Mouse (Mus musculus) hindbrain, embryonic 12.5 days (tissue): ENCODE measurements around the gene Ywhab. TPM values are rescaled to one million over a fixed set of nuclear protein-coding genes. Genes with fewer than 3 reads are reported as not detected.

Experiments used
- ATAC-seq: fragments of 200-750 bp; cut with Nextera tagmentation; 2 replicates; pipeline ENCODE4 v1.8.0; 2017; ENCODE audit warnings: moderate TSS enrichment; ENCODE audit not compliant: low FRiP score
- H3K27ac ChIP-seq: fragments of 300-500 bp; sonication (generic); 2 replicates; pipeline ENCODE4 v1.5.1; 2016; ENCODE audit warnings: mild to moderate bottlenecking
- H3K27me3 ChIP-seq: fragments of 300-500 bp; sonication (generic); 2 replicates; pipeline ENCODE4 v1.6.1; 2016; ENCODE audit warnings: mild to moderate bottlenecking
- H3K36me3 ChIP-seq: fragments of 300-500 bp; sonication (generic); 2 replicates; pipeline ENCODE4 v1.6.1; 2016; ENCODE audit warnings: mild to moderate bottlenecking
- H3K4me1 ChIP-seq: fragments of 300-500 bp; sonication (generic); 2 replicates; pipeline ENCODE4 v1.6.1; 2016
- H3K4me2 ChIP-seq: fragments of 300-500 bp; sonication (generic); replicated peaks from 2 replicates; pipeline ENCODE4 v1.6.1; 2016; ENCODE audit warnings: mild to moderate bottlenecking
- H3K4me3 ChIP-seq: fragments of 300-500 bp; sonication (generic); 2 replicates; pipeline ENCODE4 v1.5.1; 2016; ENCODE audit warnings: mild to moderate bottlenecking
- H3K9ac ChIP-seq: fragments of 300-500 bp; sonication (generic); 2 replicates; pipeline ENCODE4 v1.6.1; 2016; ENCODE audit warnings: mild to moderate bottlenecking, moderate library complexity
- H3K9me3 ChIP-seq: fragments of 300-500 bp; sonication (generic); replicated peaks from 2 replicates; pipeline ENCODE4 v1.6.1; 2016; ENCODE audit warnings: mild to moderate bottlenecking
- WGBS: fragments of 180-500 bp; shearing (Covaris S2); methylation state at CpG from one replicate; pipeline ENCODE4 v1.1.7; 2016; 5-methylcytosine and 5-hydroxymethylcytosine counted together
- polyA plus RNA-seq: library from polyadenylated mRNA; unstranded; fragments of >200 nt; fragmentation: Nextera tagmentation; extraction: Ambion mirVana; gene quantifications from 2 replicates; pipeline ENCODE4 v1.2.1, GENCODE M21; 2016

Gene Ywhab
- polyA plus RNA-seq, 1 experiment from 2014 or later = 355 TPM

- no peak overlapping the region for H3K4me2 ChIP-seq
- no peaks in the 10 kb centered on the region for H3K9me3 ChIP-seq
- peaks cover 41% of the 10 kb centered on the region for H3K36me3 ChIP-seq
- H3K27ac ChIP-seq = no peak overlapping the region
- 87% methylated on average over 3 of the region's 3 CpGs for WGBS
- peaks cover 10% of the 10 kb centered on the region for H3K4me1 ChIP-seq
- H3K4me3 ChIP-seq = no peak overlapping the region
- H3K27me3 ChIP-seq = no peaks in the 10 kb centered on the region
- H3K9ac ChIP-seq = no peak overlapping the region
- no peak for ATAC-seq
These were observed 16.2 kb downstream of the Ywhab start for GRCm38 (mm10) chr2:164010944-164011343.

GRCm38 (mm10) chr2:164015304-164015703 lies 20.5 kb downstream of the Ywhab start:
- Histone ChIP-seq H3K9me3 (no peaks in the 10 kb centered on the region), H3K4me3 (no peak overlapping the region), H3K27me3 (no peaks in the 10 kb centered on the region), H3K9ac (no peak overlapping the region), H3K4me1 (no peaks in the 10 kb centered on the region), H3K27ac (no peak overlapping the region), H3K36me3 (peaks cover 77% of the 10 kb centered on the region), H3K4me2 (no peak overlapping the region)
- no peak for ATAC-seq
- 94% methylated on average over 16 of the region's 16 CpGs for WGBS

- no peak for ATAC-seq
- Histone ChIP-seq H3K9ac (no peak overlapping the region), H3K4me3 (no peak overlapping the region), H3K27me3 (no peaks in the 10 kb centered on the region), H3K4me2 (no peak overlapping the region), H3K4me1 (no peaks in the 10 kb centered on the region), H3K9me3 (no peaks in the 10 kb centered on the region), H3K36me3 (peaks cover 56% of the 10 kb centered on the region), H3K27ac (no peak overlapping the region)
- 93% methylated on average over 3 of the region's 3 CpGs for WGBS
These were observed 24.1 kb downstream of the Ywhab start for GRCm38 (mm10) chr2:164018910-164019309.

- Histone ChIP-seq H3K4me3 (no peak overlapping the region), H3K9me3 (no peaks in the 10 kb centered on the region), H3K9ac (no peak overlapping the region), H3K4me2 (no peak overlapping the region), H3K4me1 (no peaks in the 10 kb centered on the region), H3K27ac (no peak overlapping the region), H3K36me3 (peaks cover 46% of the 10 kb centered on the region), H3K27me3 (no peaks in the 10 kb centered on the region)
- 92% methylated on average over 4 of the region's 4 CpGs for WGBS
- no peak for ATAC-seq
These were observed 25.2 kb downstream of the Ywhab start for GRCm38 (mm10) chr2:164019943-164020342.

DNA sequence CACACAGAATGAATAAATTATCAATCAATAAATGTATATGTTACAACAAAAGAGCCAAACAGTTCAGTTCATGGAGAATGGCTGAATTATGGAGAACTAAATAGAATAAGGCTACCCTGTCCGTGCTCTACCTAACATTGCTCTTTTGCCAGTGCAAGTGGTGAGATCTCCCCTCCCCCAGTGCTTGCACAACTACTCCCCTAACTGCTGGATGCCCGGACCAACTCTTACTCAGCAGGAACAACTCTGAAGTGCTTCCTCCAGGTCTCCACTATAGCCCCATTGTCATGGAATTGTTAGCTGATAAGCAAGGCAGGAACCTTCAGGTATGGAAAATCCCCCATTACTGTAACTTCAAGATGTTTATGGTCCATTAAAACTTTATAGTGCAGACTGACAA lies 27.3 kb downstream of the Ywhab start:
- no peak overlapping the region for H3K9ac ChIP-seq
- no peak overlapping the region for H3K4me2 ChIP-seq
- no peak overlapping the region for H3K27ac ChIP-seq
- no peak for ATAC-seq
- H3K4me1 ChIP-seq = no peaks in the 10 kb centered on the region
- H3K4me3 ChIP-seq = no peak overlapping the region
- H3K36me3 ChIP-seq = peaks cover 28% of the 10 kb centered on the region
- H3K9me3 ChIP-seq = no peaks in the 10 kb centered on the region
- WGBS = 56% methylated on average over 2 of the region's 2 CpGs
- H3K27me3 ChIP-seq = no peaks in the 10 kb centered on the region

GRCm38 (mm10) chr2:164025150-164025549 lies 30.4 kb downstream of the Ywhab start, which contains the start of gene Pabpc1l:
TSS of gene Pabpc1l (plus strand) at chr2:164025450.
- H3K9ac ChIP-seq = no peak within 1 kb of the TSS
- no peak within 1 kb of the TSS for H3K4me3 ChIP-seq
- 82% methylated on average over 16 of the region's 16 CpGs for WGBS
- no peaks in the 10 kb centered on the region for H3K27me3 ChIP-seq
- no peak within 1 kb of the TSS for H3K4me2 ChIP-seq
- H3K4me1 ChIP-seq = no peaks in the 10 kb centered on the region
- H3K27ac ChIP-seq = no peak within 1 kb of the TSS
- no peak for ATAC-seq
- no peaks in the 10 kb centered on the region for H3K9me3 ChIP-seq
- H3K36me3 ChIP-seq = peaks cover 2% of the 10 kb centered on the region; the same call in 1 of the 2 replicates

DNA sequence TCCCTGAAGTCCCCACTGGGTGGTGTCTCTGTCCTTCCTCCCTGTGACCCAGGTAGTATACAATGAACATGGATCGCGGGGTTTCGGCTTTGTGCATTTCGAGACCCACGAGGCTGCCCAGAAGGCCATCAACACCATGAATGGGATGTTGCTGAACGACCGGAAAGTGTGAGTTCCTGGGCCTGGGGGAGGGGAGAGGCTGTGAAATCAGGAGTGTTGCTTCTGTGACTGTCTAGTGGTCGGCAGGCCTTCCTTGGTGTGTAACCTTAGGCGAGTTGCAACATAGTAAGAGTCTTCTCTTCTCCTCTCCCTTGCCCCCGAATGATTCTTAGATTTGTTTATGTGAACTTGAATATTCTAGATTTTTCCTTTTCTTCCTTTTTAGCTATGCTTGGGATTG lies 36.4 kb downstream of the Ywhab start:
- H3K9ac ChIP-seq = no peak overlapping the region
- H3K36me3 ChIP-seq = no peaks in the 10 kb centered on the region
- no peaks in the 10 kb centered on the region for H3K9me3 ChIP-seq
- no peak overlapping the region for H3K27ac ChIP-seq
- no peak for ATAC-seq
- no peaks in the 10 kb centered on the region for H3K4me1 ChIP-seq
- 82% methylated on average over 10 of the region's 10 CpGs for WGBS
- no peak overlapping the region for H3K4me2 ChIP-seq
- no peak overlapping the region for H3K4me3 ChIP-seq
- no peaks in the 10 kb centered on the region for H3K27me3 ChIP-seq

- H3K9me3 ChIP-seq = no peaks in the 10 kb centered on the region
- H3K27me3 ChIP-seq = no peaks in the 10 kb centered on the region
- H3K4me3 ChIP-seq = no peak overlapping the region
- H3K36me3 ChIP-seq = no peaks in the 10 kb centered on the region
- no peak for ATAC-seq
- 87% methylated on average over 3 of the region's 3 CpGs for WGBS
- H3K4me2 ChIP-seq = no peak overlapping the region
- H3K4me1 ChIP-seq = no peaks in the 10 kb centered on the region
- H3K9ac ChIP-seq = no peak overlapping the region
- no peak overlapping the region for H3K27ac ChIP-seq
These were observed 38.2 kb downstream of the Ywhab start for GRCm38 (mm10) chr2:164032973-164033372.

GRCm38 (mm10) chr2:164036520-164037019 lies 41.8 kb downstream of the Ywhab start:
- 55% methylated on average over 10 of the region's 10 CpGs for WGBS
- Histone ChIP-seq H3K4me1 (no peaks in the 10 kb centered on the region), H3K4me2 (no peak overlapping the region), H3K4me3 (no peak overlapping the region), H3K9me3 (no peaks in the 10 kb centered on the region), H3K27me3 (no peaks in the 10 kb centered on the region), H3K27ac (no peak overlapping the region), H3K9ac (no peak overlapping the region), H3K36me3 (no peaks in the 10 kb centered on the region)
- ATAC-seq = no peak; the same call in 1 of the 2 replicates

GRCm38 (mm10) chr2:164038407-164039028 lies 43.8 kb downstream of the Ywhab start:
- Histone ChIP-seq H3K9me3 (no peaks in the 10 kb centered on the region), H3K9ac (no peak overlapping the region), H3K27me3 (no peaks in the 10 kb centered on the region), H3K4me2 (no peak overlapping the region), H3K4me3 (no peak overlapping the region), H3K4me1 (no peaks in the 10 kb centered on the region), H3K36me3 (no peaks in the 10 kb centered on the region), H3K27ac (no peak overlapping the region)
- no peak for ATAC-seq
- WGBS = 85% methylated on average over 1 of the region's 1 CpGs

GRCm38 (mm10) chr2:164040949-164041348 lies 46.2 kb downstream of the Ywhab start:
- Histone ChIP-seq H3K4me3 (no peak overlapping the region), H3K9ac (no peak overlapping the region), H3K36me3 (no peaks in the 10 kb centered on the region), H3K9me3 (no peaks in the 10 kb centered on the region), H3K27ac (no peak overlapping the region), H3K4me2 (no peak overlapping the region), H3K27me3 (no peaks in the 10 kb centered on the region), H3K4me1 (no peaks in the 10 kb centered on the region)
- no peak for ATAC-seq
- 86% methylated on average over 6 of the region's 6 CpGs for WGBS

GRCm38 (mm10) chr2:164041523-164041922 lies 46.8 kb downstream of the Ywhab start:
- ATAC-seq = no peak
- 92% methylated on average over 2 of the region's 2 CpGs for WGBS
- Histone ChIP-seq H3K27me3 (no peaks in the 10 kb centered on the region), H3K9ac (no peak overlapping the region), H3K9me3 (no peaks in the 10 kb centered on the region), H3K4me1 (no peaks in the 10 kb centered on the region), H3K27ac (no peak overlapping the region), H3K36me3 (no peaks in the 10 kb centered on the region), H3K4me3 (no peak overlapping the region), H3K4me2 (no peak overlapping the region)

- no peaks in the 10 kb centered on the region for H3K4me1 ChIP-seq
- H3K9me3 ChIP-seq = no peaks in the 10 kb centered on the region
- H3K27me3 ChIP-seq = no peaks in the 10 kb centered on the region
- ATAC-seq = peak; percentile 38; the same call in 1 of the 2 replicates
- WGBS = 2% methylated on average over 16 of the region's 16 CpGs
- peak overlapping the region; percentile 40 for H3K4me2 ChIP-seq
- H3K27ac ChIP-seq = no peak overlapping the region
- peaks cover 10% of the 10 kb centered on the region for H3K36me3 ChIP-seq
- peak overlapping the region; percentile 10 for H3K4me3 ChIP-seq
- no peak overlapping the region for H3K9ac ChIP-seq
These were observed 52.5 kb downstream of the Ywhab start for GRCm38 (mm10) chr2:164047197-164047690.
